Mouse (Mus musculus) hematopoietic stem cell, adult 5-6 weeks (primary cell): ENCODE data around the gene Zfp607b. TPM values are rescaled to one million over a fixed set of nuclear protein-coding genes. Genes with fewer than 3 reads are reported as not detected.

Experiments
- ATAC-seq, 2 experiments: fragments of 125-278 bp in 1 of 2; replicated peaks in 1 of 2; 2 replicates each; pipeline ENCODE4 v1.8.0; 2016 to 2017; ENCODE audit warnings: inconsistent platforms in 2 of 2, mild to moderate bottlenecking in 2 of 2, moderate number of reproducible peaks in 2 of 2, low read depth in 1 of 2, moderate TSS enrichment in 1 of 2; ENCODE audit not compliant: low FRiP score in 2 of 2, poor library complexity in 2 of 2, severe bottlenecking in 2 of 2, insufficient read depth in 1 of 2, low TSS enrichment in 1 of 2
- total RNA-seq: library from RNA; stranded (forward); fragments of 172-1452, 232-1000 nt; gene quantifications from 2 replicates; pipeline ENCODE4 v1.2.3, GENCODE M21; 2017

Gene Zfp607b
- total RNA-seq, 1 experiment from 2014 or later = 1.4 TPM

- ATAC-seq = peak; percentile 97 to 98
Measured at GRCm38 (mm10) chr7:27674522-27675221, 14.5 kb upstream of the Zfp607b start, which contains the start of gene Map3k10. TSS of gene Map3k10 (minus strand) at chr7:27674598.

- ATAC-seq = no peak
Measured at GRCm38 (mm10) chr7:27675222-27675612, 13.9 kb upstream of the Zfp607b start.

- no peak for ATAC-seq
Measured at GRCm38 (mm10) chr7:27683218-27683617, 5.9 kb upstream of the Zfp607b start.

GRCm38 (mm10) chr7:27685220-27685619, 3.9 kb upstream of the Zfp607b start:
- no peak for ATAC-seq

GRCm38 (mm10) chr7:27685681-27686080, 3.5 kb upstream of the Zfp607b start:
- no peak for ATAC-seq

- no peak for ATAC-seq
Measured at GRCm38 (mm10) chr7:27687043-27687442, 2.1 kb upstream of the Zfp607b start.

GRCm38 (mm10) chr7:27687836-27688235, 1.3 kb upstream of the Zfp607b start:
- ATAC-seq = no peak

GRCm38 (mm10) chr7:27688246-27688788, 823 bp upstream of the Zfp607b start:
- no peak for ATAC-seq

GRCm38 (mm10) chr7:27691076-27691475, 1.9 kb downstream of the Zfp607b start:
- ATAC-seq = 0 out of 4 replicates have a peak, but pooled peaks of 1 of the 2 experiments have one; percentile 25

GRCm38 (mm10) chr7:27696711-27697110, 7.6 kb downstream of the Zfp607b start:
- ATAC-seq = no peak

- ATAC-seq = no peak
Measured at GRCm38 (mm10) chr7:27710402-27710801, 21.3 kb downstream of the Zfp607b start.

- no peak for ATAC-seq
Measured at GRCm38 (mm10) chr7:27721951-27722350, 32.8 kb downstream of the Zfp607b start.

- ATAC-seq = peak; percentile 80
Measured at GRCm38 (mm10) chr7:27725566-27726538, 36.7 kb downstream of the Zfp607b start.

GRCm38 (mm10) chr7:27727471-27727870, 38.3 kb downstream of the Zfp607b start:
- no peak for ATAC-seq

- peak; percentile 97 for ATAC-seq
Measured at GRCm38 (mm10) chr7:27731281-27731883, 42.2 kb downstream of the Zfp607b start, which contains the start of gene Zfp60. TSS of gene Zfp60 (plus strand) at chr7:27731389.

- no peak for ATAC-seq
Measured at GRCm38 (mm10) chr7:27731946-27732345, 42.8 kb downstream of the Zfp607b start.

GRCm38 (mm10) chr7:27732508-27732907, 43.4 kb downstream of the Zfp607b start:
- ATAC-seq = no peak
